Mouse (Mus musculus) cerebral cortex, adult 2 months (tissue): Measurements from ENCODE around the gene Lrch1.

ENCODE experiments used
- whole genome bisulfite sequencing: fragments of 180-500 bp; shearing (Covaris S2); methylation state at CpG from one replicate; pipeline ENCODE4 v1.1.7; 2018; 5-methylcytosine and 5-hydroxymethylcytosine counted together

Gene Lrch1

GRCm38 (mm10) chr14:74731221-74732078 is 216.2 kb downstream of the Lrch1 start:
- 30% methylated on average over 9 of the region's 9 CpGs for WGBS

- WGBS: 73% methylated on average over 3 of the region's 3 CpGs
Measured at GRCm38 (mm10) chr14:74723541-74723940, 224.1 kb downstream of the Lrch1 start.

GRCm38 (mm10) chr14:74709054-74709453 is 238.6 kb downstream of the Lrch1 start:
- WGBS: 5% methylated on average over 3 of the region's 3 CpGs
